Mouse (Mus musculus): ENCODE measurements around the gene Gna15.

DNA sequence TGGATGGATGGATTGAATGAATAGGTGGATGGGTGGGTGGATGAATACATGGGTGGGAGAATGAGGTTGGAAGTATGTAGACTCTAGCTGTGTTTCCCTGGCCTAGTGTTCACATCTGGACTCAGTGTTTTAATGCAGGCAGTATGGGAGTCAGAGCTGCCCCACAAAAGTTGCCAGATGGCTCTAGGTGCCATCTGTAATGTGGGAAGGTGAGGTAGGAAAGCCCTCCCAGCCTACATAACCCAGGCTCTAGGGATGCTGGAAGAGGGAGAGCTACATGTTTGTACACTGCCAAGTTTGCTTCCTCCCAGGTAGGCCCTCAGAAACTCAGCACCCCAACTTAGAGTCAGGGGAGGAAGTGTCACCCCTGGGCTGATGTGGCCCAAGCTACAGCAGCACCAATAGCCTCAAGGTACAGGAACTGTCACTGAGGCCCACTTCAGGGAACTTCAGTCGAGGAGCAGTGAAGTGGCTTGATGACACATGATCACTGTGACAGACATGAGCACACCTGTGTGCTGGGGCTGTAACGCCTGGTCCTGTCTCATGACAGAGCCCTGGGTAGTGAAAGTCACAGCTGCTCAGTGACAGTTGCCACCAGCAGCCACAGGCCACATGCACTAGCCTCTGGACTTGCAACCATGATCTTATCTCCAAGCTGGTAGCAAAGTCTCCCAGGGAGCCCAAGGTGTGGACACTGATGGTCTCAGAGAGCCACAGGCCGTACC is 14.5 kb upstream of the Gna15 start:
- no peak for TF ChIP-seq POLR2A (IDR thresholded peaks at IDR 0.05; ENCODE audit: borderline replicate concordance, control insufficient read depth, low read depth, low read length)
- no peak for TF ChIP-seq CTCF (IDR thresholded peaks at IDR 0.05; ENCODE audit: control insufficient read depth, insufficient read depth, low read length)

All from bone marrow, adult 2 months (tissue).